Mouse (Mus musculus): ENCODE measurements at regions not wholly inside any gene's neighbourhood (a gene's known extent, or its start where the extent isn't known, plus 50 kb on each side); places are given as distances from the start of the nearest gene placed in this dataset.

- Histone ChIP-seq H3K36me3 (ENCODE audit: poor library complexity, severe bottlenecking) (no peaks in the 10 kb centered on the region), H3K9ac (no peak overlapping the region), H3K27me3 (no peaks in the 10 kb centered on the region), H3K27ac (no peak overlapping the region), H3K4me3 (no peak overlapping the region), H3K4me1 (no peaks in the 10 kb centered on the region), H3K9me3 (replicated peaks) (no peaks in the 10 kb centered on the region), H3K4me2 (no peak overlapping the region)
- WGBS: 59% methylated on average over 7 of the region's 7 CpGs
- ATAC-seq: no peak
These were observed 55.1 kb upstream of the Spdl1 start for GRCm38 (mm10) chr11:34888374-34889136.

GRCm38 (mm10) chr11:34887587-34887986 is 54.1 kb upstream of the Spdl1 start:
- Histone ChIP-seq H3K9ac (no peak overlapping the region), H3K27ac (no peak overlapping the region), H3K36me3 (ENCODE audit: poor library complexity, severe bottlenecking) (no peaks in the 10 kb centered on the region), H3K4me3 (no peak overlapping the region), H3K9me3 (replicated peaks) (no peaks in the 10 kb centered on the region), H3K27me3 (no peaks in the 10 kb centered on the region), H3K4me2 (no peak overlapping the region), H3K4me1 (no peaks in the 10 kb centered on the region)
- WGBS: 83% methylated on average over 3 of the region's 3 CpGs
- ATAC-seq: no peak
